Mouse (Mus musculus): ENCODE measurements around the gene Pkp4.
A peak's percentile ranks its signal among the peaks of the same experiment; 100 is the strongest.

The Pkp4 gene

GRCm38 (mm10) chr2:59272713-59273112 lies 112.1 kb downstream of the Pkp4 start:
- no peak for DNase-seq

- DNase-seq, result no peak
Measured at GRCm38 (mm10) chr2:59280914-59281562, 120.4 kb downstream of the Pkp4 start.

GRCm38 (mm10) chr2:59282966-59283365 lies 122.3 kb downstream of the Pkp4 start:
- no peak for DNase-seq

GRCm38 (mm10) chr2:59284216-59284615 lies 123.6 kb downstream of the Pkp4 start:
- DNase-seq, result no peak

GRCm38 (mm10) chr2:59284734-59285490 lies 124.3 kb downstream of the Pkp4 start:
- DNase-seq, result no peak

GRCm38 (mm10) chr2:59285581-59285980 lies 124.9 kb downstream of the Pkp4 start:
- no peak for DNase-seq

DNA sequence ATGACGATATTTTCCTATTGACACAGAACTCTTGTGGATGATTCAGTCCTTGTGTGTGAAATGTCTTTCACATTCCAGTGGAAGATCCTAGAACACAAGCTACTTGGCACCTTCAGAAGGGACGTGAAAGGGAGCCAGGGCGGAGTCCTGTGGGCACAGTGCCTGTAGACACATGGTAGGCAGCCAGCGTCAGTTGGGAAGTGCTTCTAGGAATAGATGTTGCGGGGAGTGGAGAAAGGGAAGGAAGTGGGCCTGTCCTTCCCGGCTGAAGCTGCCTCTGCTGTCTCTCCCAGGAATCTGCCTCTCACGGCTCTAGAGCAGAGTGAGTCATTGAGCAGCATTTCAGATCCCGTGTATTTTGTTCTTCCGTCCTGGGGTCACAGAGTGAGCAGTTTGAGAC lies 125.6 kb downstream of the Pkp4 start:
- DNase-seq, result peak; percentile 70

GRCm38 (mm10) chr2:59287630-59288029 lies 127.0 kb downstream of the Pkp4 start:
- no peak for DNase-seq

- no peak for DNase-seq
Measured at GRCm38 (mm10) chr2:59289411-59289810, 128.8 kb downstream of the Pkp4 start.

- no peak for DNase-seq
Measured at GRCm38 (mm10) chr2:59290391-59290790, 129.7 kb downstream of the Pkp4 start.

GRCm38 (mm10) chr2:59299831-59300230 lies 139.2 kb downstream of the Pkp4 start:
- no peak for DNase-seq

GRCm38 (mm10) chr2:59301671-59302070 lies 141.0 kb downstream of the Pkp4 start:
- DNase-seq, result no peak

DNA sequence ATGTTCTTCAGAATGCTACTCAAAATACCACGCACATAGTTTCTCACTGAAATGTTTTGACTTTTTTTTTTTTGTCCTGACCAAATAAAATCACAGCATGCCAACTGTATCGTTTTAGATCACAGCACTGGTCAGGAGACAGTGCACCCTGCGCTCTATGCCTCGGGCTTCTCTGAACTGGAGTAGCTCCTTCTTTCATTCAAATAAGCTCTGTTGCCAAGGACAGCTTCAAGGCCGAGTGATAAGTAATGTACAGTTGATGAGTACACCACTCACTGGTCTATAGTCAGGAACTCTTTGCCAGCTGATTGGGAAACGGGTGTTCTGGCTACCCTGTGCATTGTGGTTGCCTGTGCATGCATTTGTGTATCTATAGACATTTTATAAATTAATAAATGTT lies 141.8 kb downstream of the Pkp4 start:
- DNase-seq, result no peak

GRCm38 (mm10) chr2:59303530-59304063 lies 142.9 kb downstream of the Pkp4 start:
- no peak for DNase-seq

DNA sequence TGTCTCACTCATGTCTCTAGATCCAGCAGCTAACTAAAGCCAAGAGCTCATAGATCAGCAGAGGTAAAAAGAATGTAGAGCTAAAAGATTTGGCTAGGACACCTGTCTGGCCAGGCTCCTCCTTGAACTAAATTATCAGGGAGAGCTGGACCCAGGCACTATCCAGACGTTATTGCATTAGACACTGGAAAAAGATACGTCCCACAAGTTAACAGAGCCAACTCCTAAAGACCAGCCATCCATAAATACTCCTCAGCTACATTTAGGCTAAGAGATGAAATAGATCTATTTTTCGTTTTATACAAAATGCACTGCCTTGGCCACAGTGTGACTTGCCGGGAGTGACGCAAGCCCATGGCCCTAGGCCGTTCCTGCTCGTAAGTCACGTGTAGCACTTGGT lies 146.7 kb downstream of the Pkp4 start:
- no peak for DNase-seq

- no peak for DNase-seq
Measured at GRCm38 (mm10) chr2:59308055-59308454, 147.4 kb downstream of the Pkp4 start.

DNA sequence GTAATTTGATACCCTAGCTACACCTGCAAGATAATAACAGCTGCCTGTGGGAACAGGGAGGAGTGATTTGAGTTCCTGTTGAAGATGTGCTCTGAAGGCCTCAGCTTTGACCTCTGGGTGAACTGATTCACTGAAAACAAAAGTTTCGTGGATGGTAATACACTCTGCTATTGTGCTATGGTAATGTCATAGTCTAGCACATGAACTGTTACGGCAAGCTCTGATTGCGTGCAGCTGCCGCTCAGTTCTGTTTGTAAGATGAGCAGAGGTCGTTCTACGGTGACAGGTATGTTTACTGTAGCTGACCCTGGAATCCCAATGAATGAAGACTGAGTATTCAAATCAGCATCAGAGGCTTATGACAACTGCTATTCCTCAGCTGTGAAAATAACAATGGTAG lies 152.6 kb downstream of the Pkp4 start:
- DNase-seq, result no peak

DNA sequence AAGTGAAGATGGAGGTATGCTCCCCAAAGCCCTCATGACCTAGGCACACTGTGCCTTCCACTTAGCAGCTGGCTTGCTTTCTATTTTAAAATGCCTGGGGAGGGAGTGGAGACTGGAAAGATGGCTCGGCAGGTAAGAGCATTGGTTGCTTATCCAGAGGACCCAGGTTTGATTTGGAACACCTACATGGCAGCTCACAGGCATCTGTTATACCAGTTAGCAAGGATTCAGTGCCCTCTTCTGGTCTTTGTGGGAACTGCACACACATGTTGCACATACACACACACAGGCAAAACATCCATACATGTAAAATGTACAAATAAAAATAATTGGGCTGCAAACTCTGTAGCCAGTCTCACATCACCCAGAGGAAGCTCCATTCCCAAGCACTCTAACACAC lies 158.0 kb downstream of the Pkp4 start:
- no peak for DNase-seq

GRCm38 (mm10) chr2:59327946-59328345 lies 167.3 kb downstream of the Pkp4 start:
- no peak for DNase-seq

DNA sequence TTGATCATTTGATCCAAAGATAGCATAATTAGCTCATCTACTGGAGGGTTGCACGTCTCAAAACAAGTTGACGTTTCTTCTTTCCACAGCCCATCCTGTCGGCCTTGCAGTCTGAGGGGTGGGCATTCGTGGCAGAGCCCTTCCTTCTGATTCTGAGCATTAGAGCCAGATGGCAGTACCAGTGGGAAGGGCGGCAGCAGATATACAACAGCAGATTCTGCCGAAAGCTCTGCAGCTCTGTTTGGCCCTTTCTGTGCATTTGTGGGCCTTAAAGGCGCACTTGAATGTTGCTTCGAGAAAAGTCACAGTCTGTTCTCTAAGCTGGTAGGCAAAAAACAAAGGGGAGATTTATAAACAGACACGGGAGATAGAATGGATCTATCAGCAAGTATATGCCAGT lies 170.4 kb downstream of the Pkp4 start:
- DNase-seq, result no peak

- DNase-seq, result no peak
Measured at GRCm38 (mm10) chr2:59332523-59332922, 171.9 kb downstream of the Pkp4 start.

DNA sequence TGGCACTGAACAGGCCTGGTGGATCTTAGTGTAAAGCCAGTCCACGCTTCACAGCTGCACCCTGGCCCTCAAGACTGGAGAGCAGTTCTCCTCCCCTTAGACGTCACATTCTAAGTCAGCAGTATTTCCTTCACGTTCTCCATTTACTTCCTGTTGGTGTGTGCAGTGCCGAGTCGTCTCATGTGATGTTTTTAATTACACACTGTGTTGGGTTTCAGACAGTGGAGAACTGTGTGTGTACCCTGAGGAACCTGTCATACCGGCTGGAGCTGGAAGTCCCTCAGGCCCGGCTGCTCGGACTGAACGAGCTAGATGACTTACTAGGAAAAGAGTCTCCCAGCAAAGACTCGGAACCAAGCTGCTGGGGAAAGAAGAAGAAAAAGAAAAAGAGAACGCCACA lies 177.9 kb downstream of the Pkp4 start:
- DNase-seq, result no peak

DNA sequence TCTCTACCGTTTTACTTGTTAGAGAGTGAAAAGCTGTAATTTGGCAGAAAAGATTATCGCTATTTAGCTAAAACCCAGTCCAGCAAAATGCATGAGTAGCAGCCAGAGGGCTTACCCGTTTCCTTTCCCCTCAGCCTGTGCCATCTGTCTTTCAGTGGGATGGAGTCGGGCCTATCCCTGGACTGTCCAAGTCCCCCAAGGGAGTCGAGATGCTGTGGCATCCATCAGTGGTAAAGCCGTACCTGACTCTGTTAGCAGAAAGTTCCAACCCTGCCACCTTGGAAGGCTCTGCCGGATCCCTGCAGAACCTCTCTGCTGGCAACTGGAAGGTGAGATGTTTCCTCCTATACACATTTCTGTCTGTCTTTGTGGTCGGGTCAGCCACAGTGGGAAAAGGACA lies 178.3 kb downstream of the Pkp4 start:
- DNase-seq, result no peak

GRCm38 (mm10) chr2:59339776-59340539 lies 179.3 kb downstream of the Pkp4 start:
- no peak for DNase-seq
